Mouse (Mus musculus) bone marrow macrophage, adult 2 months (primary cell): ENCODE data around the gene Ppif.

ENCODE experiments used
- CTCF ChIP-seq: IDR thresholded peaks from 2 replicates; pipeline ENCODE4 v1.5.1; 2012; ENCODE audit warnings: low read depth, mild to moderate bottlenecking, low read length, moderate library complexity
- POLR2A ChIP-seq: IDR thresholded peaks from 2 replicates; pipeline ENCODE4 v1.6.1; 2012; ENCODE audit warnings: mild to moderate bottlenecking, low read depth, low read length, borderline replicate concordance

DNA sequence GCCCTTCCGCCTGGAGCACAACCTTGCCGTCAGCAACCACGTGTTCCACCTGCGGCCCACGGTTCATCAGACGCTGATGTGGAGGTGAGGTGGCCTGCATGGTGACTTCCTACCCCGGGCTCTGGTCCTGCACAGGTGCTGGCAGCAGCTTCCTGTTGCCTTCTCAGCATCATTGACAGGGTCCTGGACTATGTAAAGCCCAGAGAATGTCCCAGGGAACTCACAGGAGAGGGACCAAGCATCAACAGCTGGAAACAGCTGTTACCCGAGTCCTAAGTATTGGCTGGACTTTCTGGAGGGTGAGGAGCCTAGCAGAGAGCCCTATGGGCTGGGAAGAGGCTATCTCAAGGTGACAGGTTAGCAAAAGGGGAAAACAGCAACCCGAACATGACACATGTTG, 42.0 kb upstream of the Ppif start:
- TF ChIP-seq CTCF (0 out of 2 replicates have a peak, but pooled peaks have one; percentile 4), POLR2A (no peak)
